Mouse (Mus musculus) gastrocnemius, postnatal 25 days (tissue): Measurements from ENCODE around the gene Ppip5k1. TPM values are rescaled to one million over a fixed set of nuclear protein-coding genes. Genes with fewer than 3 reads are reported as not detected.

ENCODE experiments used
- total RNA-seq, 2 experiments: library from RNA; stranded (reverse); gene quantifications; 1 replicate in 1 of 2; 2 replicates in 1 of 2; pipeline ENCODE4 v1.2.3; 2021

The Ppip5k1 gene
- total RNA-seq, 2 experiments from 2014 or later, result 65.1 to 69.9 TPM

Other genes starting within 250 kb of the Ppip5k1 start
- not detected for gene Tgm7, start 245.6 kb downstream of the Ppip5k1 start, total RNA-seq
- 10 to 100 TPM; 13.9 to 14.5 TPM for gene Adal, start 215.0 kb downstream of the Ppip5k1 start, total RNA-seq
- gene Lcmt2, start 214.7 kb downstream of the Ppip5k1 start, total RNA-seq, result 1 to 10 TPM; 3.2 to 3.6 TPM
- 10 to 100 TPM in 1 of 2 experiments, 1 to 10 TPM in 1; 9.9 to 11.8 TPM for gene Tubgcp4, start 184.7 kb downstream of the Ppip5k1 start, total RNA-seq
- 1 to 10 TPM; 4.5 to 4.6 TPM for gene Zscan29, start 184.3 kb downstream of the Ppip5k1 start, total RNA-seq
- gene Trp53bp1, start 84.0 kb downstream of the Ppip5k1 start, total RNA-seq, result 10 to 100 TPM; 13.5 to 16.4 TPM
- gene Map1a, start 65.8 kb downstream of the Ppip5k1 start, total RNA-seq, result 1 to 10 TPM; 7.0 to 7.8 TPM
- not detected for gene Ckmt1, start 2.3 kb upstream of the Ppip5k1 start, total RNA-seq
- gene Strc, start 31.8 kb upstream of the Ppip5k1 start, total RNA-seq, result under 1 TPM in 1 of 2 experiments, not detected in 1; 0.08 TPM
- gene Pdia3, start 58.4 kb upstream of the Ppip5k1 start, total RNA-seq, result 10 to 100 TPM; 46.2 to 51.0 TPM
- gene Catsper2, start 58.4 kb upstream of the Ppip5k1 start, total RNA-seq, result 1 to 10 TPM; 1.9 TPM
- gene Ell3, start 88.9 kb upstream of the Ppip5k1 start, total RNA-seq, result not detected
- gene Serf2, start 93.8 kb upstream of the Ppip5k1 start, total RNA-seq, result 100 to 1,000 TPM; 315 to 360 TPM
- 10 to 100 TPM; 14.2 to 20.2 TPM for gene Hypk, start 97.9 kb upstream of the Ppip5k1 start, total RNA-seq
- not detected for gene Serinc4, start 101.4 kb upstream of the Ppip5k1 start, total RNA-seq
- gene Mfap1b, start 118.7 kb upstream of the Ppip5k1 start, total RNA-seq, result 10 to 100 TPM; 18.0 to 20.6 TPM
- 10 to 100 TPM; 13.2 to 13.9 TPM for gene Mfap1a, start 151.3 kb upstream of the Ppip5k1 start, total RNA-seq
- gene Wdr76, start 151.3 kb upstream of the Ppip5k1 start, total RNA-seq, result 1 to 10 TPM; 1.9 to 2.3 TPM